Mouse (Mus musculus) bone marrow, adult 2 months (tissue): ENCODE data around the gene Pcbp3.

Experiments used
- CTCF ChIP-seq: fragments of 200-500 bp; IDR thresholded peaks from 2 replicates; pipeline ENCODE4 v1.5.1; 2011; ENCODE audit warnings: low read length, control low read depth; ENCODE audit not compliant: control insufficient read depth, insufficient read depth
- POLR2A ChIP-seq: fragments of 200-500 bp; IDR thresholded peaks from 2 replicates; pipeline ENCODE4 v1.6.1; 2011; ENCODE audit warnings: low read depth, mild to moderate bottlenecking, control low read depth, low read length, borderline replicate concordance; ENCODE audit not compliant: control insufficient read depth

- no peak for TF ChIP-seq CTCF
- TF ChIP-seq POLR2A: no peak
Observed at GRCm38 (mm10) chr10:76931122-76931521, 30.6 kb downstream of the Pcbp3 start.
